Mouse (Mus musculus) spleen, adult 18-20 months (tissue): ENCODE results near the gene Flcn.
A peak's percentile ranks its signal among the peaks of the same experiment; 100 is the strongest.

ENCODE experiments used
- DNase-seq, 2 experiments: peaks; one replicate each; pipeline ENCODE4 v3.0.0; 2022; ENCODE audit warnings: mixed read lengths in 2 of 2

Flcn gene

DNA sequence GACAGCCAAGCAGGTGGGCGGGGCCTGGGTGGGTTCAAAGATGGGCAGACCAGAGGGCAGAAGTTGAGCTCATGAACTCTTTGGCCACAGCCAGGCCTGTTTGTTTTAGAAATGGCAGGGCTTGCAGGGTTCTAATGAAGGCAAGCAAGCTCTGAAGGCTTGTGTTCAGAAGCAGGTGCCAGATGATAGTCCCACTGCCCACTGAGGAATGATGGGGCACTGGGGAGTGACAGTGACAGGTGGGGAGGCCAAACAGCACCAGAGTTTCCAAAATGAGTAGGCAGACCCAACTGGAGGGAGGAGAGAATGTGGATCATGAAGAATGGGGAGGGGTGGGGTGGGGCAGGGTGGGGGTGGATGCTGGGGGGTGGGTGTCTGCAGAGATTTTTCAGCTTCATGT is 4.6 kb downstream of the Flcn start:
- DNase-seq, result no peak

DNA sequence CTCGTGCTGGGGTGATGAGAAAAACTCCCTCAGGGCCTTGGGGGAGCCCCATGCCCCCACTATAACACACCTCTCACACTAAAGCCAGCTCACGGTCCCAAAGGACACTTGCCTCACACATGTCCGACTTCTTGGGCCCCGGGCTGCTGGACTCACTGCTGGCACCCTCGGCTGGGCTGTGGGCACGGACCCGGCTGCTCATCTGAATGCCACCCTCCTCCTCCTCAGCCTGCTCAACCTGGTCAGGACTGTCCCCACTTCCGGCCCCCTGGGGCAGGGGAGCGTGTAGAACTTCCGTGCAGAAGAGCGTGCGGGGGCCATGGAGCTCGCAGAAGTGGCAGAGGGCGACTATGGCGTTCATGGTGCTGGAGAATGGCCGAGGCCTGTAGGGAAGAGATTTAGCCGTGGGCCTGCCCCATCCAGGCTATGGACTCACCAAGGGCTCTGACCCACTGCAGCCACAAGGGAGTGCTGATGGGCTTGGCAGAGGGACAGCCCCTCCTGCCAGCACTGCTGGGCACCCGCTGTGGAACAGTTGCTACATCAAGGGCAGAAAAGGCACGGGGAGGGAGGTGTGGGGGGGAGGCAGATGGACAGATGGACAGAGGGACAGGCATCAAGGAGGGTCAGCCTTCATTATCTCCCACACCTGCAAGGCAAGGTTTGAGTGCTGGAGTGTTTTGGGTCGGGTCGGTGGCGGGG is 5.3 kb downstream of the Flcn start:
- DNase-seq, result no peak

DNA sequence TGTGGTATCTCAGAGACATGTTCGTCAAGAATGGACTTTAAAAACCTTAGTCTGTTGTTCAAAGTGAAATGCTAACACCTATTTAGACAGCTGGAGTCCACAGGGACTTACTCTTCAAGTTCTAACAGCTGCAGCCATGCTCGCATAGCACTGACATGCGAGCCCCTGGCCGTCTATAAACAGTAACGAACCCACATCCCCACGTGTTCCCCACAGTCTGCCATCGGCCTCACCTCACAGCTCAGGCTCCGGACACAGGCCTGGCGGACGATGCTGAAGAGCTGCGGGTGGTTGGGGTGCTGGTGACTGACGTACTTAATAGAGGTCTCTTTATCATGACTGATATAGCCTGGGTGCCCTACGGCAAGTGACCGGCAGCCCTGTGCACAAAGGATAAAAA is 6.3 kb downstream of the Flcn start:
- no peak for DNase-seq

DNA sequence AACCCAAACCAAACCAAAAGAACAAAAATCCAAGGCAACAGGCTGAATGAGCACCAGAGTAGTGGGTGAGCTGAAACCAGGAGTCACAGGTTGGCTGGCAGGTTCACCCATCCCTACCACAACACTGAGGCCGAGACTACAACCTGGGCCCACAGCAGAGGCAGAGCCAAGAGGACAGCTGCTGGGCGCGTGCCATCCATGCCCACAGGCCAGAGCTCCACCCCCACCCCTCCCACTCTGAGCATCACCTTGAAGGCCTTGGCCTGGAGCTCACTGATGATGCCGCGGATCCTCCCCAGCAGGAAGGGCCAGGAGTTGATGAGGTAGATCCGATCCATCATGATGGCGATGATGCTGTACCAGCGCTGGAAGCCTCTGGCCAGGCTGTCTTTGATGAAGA is 7.9 kb downstream of the Flcn start:
- DNase-seq, result no peak

DNA sequence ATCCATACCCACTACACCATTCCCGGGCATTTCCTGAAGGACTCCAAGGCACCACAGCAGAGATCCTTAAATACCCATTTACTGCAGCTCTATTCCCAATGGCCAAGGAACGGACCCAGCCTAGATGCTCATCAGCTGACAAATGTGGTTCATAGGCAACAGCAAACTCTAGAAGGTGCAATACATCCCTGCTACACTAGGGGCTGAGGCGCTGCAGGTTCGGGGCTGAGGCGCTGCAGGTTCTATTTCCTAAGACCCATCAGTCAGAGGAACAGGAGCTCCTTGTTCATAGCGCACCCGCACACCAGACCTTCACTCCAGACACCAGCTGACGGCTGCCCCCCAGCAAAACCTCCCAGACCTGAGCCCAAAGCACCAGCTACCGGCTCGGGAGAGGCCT is 9.4 kb downstream of the Flcn start:
- DNase-seq, result no peak

DNA sequence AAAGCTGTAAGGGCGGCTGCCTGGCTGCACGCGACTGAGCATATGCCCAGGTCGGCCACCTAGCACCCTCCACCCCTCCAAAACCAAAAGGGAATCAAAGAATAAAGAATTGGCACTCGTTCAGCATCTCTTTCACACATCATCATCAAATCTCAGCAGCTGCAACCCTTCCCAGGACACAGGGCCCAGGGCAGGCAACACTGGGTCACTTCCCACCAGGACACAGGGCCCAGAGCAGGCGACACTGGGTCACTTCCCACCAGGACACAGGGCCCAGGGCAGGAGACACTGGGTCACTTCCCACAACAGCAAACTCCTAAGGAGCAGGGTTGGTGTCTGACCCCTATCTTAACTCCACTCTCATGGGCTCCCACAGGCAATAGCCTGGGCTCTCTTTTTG is 16.4 kb downstream of the Flcn start:
- no peak for DNase-seq

DNA sequence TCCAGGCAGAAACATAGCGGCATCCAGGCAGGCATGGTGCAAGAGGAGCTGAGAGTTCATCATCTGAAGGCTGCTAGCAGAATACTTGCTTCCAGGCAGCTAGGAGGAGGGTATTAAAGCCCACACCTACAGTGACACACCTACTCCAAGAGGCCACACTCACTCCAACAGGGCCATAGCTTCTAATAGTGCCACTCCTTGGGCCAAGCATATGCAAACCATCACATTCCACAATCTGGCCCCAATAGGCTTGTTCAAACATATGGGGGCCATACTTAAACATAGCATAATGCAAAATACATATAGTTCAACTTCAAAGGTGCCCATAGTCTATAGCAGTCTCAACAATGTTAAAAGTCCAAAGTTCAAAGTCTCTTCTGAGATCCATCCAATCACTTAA is 20.5 kb downstream of the Flcn start:
- no peak for DNase-seq

DNA sequence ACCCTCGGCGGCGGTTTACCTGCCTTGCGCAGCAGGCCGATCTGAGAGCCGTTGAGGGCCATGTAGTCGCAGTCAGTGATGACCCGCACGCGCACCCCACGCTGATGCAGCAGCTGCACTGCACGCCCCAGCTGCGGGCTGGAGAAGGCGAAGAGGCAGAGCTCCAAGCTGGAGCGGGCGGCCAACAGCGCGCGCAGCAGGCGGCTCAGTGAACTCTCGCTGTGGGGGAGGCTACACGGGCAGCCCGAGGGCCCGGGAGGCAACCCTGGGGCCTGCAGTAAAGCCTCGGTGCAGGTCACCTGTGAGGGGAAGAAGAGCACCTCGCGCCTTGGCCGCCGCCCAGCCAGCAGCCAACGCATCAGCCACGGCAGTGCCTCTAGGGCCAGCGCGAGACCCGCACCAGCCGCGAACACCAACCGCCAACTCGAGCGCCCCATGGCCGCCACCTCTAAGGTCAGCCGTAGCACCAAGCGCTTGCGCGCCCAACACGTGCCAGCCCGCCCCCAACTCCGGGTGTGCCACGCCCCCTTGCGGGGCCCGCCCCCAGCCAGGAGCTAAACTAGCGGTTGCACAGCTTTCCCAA is 22.5 kb downstream of the Flcn start, which contains the start of gene Pld6:
TSS of gene Pld6 (minus strand) at position 447 of the 583 bp plus-strand sequence.
- peak; percentile 22 to 43 for DNase-seq

DNA sequence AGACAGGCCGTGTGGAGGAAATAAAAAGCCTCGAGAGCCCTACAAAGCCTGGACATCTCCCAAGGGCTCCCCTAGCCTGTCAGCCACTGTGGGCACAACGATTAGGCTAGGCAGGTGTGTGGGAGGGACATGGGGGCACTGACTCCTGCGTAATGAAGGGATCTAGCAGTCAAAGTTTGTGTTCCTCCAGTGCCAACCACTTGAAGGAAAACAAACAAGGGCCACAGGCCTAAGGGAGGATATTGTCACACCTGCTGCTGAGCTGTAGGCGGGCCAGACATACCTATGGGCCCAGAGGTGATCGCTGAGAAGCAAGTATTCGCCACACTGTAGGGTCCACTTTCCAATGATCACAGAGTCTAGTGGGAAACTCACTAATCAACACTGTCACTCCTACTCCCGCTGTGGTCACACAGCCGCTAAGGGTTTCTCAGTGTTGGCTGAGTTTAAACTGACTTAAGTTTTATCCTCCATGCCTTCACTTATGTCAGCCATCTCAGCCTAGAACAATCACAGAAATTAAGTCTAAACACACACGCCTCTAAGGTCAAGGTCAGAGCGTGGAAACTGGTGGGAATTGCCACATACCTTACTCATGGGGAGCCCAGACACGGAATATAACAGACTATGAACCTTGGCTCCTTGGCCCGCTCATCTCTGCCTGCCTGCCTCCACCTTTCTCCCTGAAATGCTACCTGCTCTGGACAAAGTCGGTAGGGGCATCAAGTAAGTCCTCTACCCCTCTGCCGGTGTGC is 23.2 kb downstream of the Flcn start:
- no peak for DNase-seq

DNA sequence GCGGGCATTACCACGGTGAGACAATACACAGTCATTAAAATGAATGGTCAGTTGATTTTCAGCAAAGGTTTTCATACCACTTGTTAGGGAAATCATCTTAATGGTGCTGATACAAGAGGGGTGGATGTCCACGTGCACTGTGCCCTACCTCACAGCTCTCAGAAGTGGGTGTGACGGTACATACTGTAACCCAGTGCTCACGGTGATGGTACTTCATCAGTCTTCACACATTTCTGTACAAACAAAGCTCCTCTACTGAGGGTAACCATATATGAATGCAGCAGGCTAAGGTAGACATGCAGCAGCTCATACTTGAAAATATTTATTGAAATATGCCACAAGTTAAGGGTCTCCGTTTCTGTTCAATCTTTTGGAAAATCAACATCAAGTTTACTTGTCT is 26.2 kb downstream of the Flcn start:
- DNase-seq, result no peak

DNA sequence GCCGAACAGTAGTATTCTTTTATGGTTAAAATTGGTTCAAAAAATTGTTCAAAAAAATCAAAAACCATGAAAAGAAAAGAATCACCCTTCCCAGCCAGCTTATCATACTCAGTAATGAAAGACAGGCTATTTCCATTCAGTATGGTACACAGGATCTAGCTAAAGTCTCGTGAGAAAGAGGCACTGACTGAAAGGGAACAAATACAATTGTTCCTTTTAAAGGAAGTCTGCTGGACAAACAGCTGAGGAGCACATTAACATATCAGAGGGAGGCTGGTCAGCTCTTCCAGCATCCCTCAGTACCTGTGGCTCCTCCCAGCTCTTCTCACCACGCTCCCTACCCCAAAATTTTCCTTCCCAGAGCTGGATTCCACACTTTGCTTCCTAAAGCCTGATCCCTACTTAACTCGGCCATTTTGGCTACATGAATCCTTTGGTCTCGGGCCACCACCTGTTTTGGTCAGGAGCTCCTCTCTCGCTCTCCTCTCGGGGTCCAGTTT is 27.7 kb downstream of the Flcn start:
- DNase-seq, result no peak

DNA sequence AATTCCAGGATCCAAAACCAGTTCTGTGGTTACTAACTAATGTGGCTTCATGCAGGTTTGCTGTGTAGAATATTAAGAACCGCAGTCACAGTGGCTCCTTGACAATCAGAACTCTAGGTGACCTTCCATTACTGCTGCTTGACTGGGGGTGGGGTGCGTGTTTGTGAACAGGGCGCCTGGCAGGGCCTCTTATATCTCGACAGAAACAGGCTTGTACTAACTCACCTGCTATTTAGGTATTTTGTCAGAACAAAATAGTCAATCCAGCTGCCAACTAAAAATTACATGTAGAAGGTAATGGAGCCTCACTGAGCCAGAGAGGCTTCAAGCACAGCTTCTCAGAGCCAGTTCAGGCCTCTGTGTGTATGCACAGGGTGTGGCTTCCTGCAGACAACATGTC is 29.6 kb downstream of the Flcn start:
- no peak for DNase-seq

DNA sequence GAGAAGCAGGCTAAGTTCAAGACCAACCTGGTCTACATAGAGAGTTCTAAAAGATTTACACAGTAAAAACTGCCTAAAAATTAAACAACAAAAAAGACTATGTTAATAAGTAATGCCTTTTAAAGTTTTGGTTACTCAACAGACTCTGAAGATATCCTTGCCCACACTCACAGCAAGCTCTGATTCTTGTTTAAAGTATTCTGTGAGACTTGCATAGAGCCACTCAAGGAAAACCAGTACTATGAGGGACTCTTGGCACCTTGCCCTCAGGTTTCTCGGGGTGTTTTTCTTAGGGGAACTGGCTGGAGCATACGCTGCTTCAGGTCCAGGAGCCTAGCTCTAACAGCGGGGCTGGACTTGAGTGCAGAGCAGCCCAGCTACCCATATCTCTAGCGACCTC is 30.4 kb downstream of the Flcn start:
- no peak for DNase-seq

DNA sequence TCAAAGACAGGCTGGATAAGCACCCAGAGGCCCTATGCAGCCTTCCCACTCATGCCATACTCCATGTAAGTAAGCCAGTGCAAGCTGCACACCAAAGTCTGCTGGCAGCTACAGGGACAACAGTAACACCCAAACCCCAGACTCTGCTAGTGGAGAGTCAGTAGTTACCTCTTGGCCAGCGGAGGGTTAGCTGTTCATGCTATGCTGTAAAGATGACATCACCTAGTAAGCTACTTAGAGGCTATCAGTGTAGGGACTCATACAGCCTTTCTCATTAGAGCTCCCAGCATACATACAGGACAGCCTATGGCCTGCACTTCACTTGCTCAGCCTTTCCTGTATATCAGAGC is 31.0 kb downstream of the Flcn start:
- DNase-seq, result no peak

DNA sequence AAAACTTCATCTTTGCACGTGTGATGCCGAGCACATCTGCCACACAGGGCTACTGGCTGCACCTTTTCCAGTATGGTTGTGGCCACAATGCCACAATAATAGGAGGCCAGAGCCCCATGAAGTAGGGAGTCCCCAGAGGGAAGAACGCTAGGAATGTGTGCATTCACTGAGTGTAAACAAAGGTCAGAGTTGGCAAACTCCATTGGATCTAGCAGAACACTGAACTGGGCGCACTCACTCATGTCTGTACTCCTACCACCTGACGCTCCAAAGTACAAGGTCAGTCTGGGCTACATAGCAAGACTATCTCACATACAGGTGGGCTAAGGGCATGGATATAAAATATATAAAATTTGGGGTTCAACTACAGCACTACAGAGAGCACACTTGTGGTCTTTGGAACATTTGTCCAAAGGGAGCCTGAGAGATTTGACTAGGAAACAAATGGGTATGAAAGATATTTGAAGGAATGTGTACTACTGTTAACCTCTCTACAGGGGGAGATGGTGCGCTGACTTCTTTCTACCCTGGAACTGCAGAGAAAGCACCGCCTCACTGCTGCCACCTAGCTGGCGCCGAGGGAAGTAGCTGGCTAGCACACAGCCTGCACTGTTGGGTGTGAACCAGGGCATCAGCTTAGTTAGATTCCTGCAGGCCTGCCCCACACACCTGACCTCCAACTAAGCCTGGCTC is 31.5 kb downstream of the Flcn start:
- DNase-seq, result peak; percentile 42 to 69

DNA sequence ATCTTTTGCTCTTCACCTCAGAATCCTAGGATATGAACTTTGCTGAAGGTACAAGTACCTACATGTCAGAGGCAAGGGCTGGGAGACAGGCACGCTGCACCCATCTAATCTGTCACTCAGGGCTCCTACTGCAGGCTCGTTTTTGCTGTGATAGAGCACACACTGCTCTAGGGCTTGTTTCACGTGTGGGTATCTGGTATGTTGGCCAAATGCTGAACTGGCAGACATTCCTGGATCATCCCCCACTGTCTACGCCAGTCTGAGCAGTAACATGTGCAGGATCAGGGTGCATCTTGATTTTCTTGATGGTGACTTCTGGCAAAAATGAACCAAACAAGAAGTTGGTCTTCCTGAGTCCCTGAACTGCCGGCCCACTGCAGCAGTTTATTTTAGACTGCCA is 32.6 kb downstream of the Flcn start:
- no peak for DNase-seq

DNA sequence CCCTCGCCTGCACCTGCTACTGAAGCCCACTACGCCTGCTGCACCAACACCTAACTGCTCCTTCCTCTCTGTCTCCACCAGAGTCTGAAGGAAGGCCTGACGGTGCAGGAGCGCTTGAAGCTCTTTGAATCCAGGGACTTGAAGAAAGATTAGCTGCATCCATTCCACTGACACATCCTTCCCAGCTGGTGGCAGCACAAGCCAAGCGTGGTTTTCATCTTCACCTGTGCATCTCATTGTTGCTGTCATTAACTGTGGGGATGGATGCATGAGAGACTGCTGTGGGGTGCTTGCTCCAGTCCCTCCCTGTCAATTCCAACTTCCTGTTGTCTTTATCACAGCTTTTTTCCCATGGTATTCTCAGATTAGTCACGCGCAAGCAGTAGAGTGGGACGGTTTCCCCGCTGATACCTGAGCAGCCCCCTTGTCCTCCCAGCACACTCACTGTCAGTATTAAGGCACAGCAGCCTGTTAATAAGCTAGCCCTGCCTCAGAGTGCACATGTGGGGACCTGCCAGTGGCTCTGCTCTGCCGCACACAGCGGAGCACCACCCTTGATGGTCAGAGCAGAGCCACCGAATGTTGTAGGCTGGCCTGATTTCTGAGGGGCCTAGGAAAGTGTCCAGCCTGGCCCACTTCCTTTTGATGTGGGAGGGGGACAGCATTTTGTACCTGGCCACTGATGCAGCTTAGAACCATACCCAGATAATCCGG is 34.2 kb downstream of the Flcn start:
- DNase-seq, result no peak

DNA sequence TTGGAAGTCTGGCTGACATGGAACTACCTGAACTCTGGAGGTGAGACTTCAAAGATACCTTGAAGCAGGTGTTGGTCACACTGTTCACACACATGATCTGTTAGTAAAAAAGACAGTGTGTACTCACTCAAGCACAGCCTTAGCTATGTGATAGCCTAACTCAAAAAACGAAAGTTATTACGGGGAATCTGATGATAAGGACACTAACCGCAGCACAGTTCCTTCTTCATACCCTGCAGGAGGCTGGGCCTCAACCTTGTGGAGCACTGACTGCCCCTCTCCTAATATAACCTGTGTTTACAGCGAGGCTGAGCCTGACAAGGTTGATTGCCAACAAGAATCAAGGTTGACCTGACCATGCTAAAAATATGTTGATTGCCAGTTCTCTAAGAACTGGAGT is 35.3 kb downstream of the Flcn start:
- no peak for DNase-seq

DNA sequence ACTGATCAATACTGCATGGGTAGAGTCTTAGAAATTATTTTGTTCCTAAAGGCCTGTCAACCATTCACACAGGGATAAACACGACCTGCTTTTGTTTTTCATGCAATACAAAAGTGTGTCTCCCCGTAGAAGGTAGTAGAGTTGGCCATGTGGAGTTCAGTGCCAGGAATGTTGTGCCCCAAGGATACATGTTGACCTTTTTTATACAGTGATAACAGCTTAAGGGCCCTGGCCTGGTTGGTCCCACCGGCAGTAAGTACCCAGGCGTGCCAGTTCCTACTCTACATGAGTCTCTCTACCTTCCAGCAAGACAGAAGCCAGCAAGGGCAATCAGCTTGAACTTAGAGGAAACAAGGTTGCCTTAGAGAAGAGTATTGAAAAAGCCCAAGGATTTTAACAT is 36.9 kb downstream of the Flcn start:
- no peak for DNase-seq

DNA sequence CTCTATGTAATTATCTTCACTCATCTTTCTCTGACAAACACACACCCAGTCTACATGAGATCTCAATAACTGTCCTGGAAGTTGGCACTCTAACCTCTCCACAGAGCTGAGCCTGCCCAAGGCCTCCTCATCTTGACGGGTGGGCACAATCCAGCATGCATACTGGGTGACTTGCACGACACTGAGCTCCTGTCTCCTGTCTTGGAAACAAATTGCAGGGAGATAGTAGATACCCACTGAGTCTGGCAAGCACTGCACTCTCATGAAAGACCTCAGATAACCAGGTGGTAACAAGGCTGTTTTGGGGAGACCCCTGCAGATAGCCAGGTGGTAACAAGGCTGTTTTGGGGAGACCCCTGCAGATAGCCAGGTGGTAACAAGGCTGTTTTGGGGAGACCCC is 37.5 kb downstream of the Flcn start:
- DNase-seq, result no peak

DNA sequence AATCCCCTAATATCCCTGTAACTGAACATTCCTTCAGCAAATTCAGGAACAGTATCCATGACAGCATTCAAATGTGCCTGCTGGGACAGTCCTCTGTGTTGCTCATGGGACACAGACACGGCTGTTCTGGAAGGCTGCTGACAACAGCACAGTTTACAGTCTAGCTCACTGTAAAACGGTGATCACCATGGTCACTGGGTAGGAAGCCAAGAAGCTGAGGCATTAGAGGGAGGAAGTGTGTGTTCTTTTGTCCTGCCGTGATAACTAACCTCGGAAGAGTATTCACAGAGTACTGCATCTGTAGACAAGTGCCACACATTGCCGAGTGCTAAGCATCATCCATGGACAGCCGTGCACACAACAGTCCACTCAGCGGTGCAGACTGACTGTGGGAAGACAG is 39.1 kb downstream of the Flcn start:
- no peak for DNase-seq

DNA sequence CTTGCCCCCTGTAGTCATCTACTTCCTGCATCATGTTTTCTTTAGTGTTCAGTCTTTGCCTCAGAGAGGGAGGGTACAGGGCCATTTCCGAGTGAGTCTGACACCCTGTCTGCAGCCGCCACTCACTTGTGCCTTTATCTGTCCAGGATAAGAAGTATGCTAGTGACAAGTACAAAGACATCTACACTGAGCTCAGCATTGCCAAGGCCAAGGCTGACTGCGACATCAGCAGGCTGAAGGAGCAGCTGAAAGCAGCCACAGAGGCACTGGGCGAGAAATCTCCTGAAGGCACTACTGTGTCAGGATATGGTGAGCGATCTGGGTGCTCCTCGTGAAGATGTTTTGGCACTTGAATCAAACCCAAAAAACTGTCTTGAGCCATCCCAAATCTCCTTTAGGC is 40.1 kb downstream of the Flcn start:
- no peak for DNase-seq

DNA sequence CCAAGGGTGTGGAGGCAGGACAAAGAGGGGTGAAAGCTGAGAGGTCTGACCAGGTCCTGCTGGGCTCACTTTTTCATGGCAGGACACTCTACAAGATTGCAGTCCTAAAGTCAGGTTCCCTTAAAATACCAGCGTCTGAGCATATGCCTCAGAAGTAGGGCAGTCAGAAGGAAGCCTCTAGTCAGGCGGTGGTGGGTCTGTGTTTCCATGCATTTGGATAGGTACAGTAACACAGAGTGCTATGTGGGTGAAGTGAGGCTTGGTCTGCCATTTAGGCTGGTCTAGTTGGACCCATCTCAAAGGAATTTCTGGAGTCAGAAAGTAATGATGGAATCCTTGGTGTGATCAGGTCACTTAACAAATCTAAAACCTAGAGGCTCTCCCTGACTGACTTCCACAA is 40.5 kb downstream of the Flcn start:
- DNase-seq, result no peak
